Mouse (Mus musculus): ENCODE measurements around the gene Ano5. TPM values are rescaled to one million over a fixed set of nuclear protein-coding genes. Genes with fewer than 3 reads are reported as not detected.

Gene Ano5
- total RNA-seq, 2 experiments from 2014 or later, result 0.51 to 0.72 TPM

DNA sequence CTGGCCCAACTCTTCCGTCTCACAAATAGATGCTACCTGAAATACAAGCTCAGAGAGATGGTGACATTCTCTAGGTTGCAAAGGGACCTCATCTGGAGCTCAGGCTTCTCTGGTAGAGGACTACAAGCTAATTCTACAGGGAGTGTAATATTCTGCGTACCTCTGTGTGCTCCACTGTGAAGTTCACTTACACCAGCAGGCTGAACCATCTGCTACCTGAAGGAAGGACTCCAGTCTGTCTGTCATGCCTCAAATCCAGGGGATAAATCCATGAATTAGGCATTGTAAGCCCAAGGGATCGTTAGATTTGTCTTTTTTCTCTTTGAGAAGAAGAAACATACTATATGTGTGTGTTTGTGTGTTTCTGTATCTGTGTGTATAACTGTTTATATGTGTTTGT, 120.3 kb downstream of the Ano5 start:
- intact Hi-C loops (cut with DNase I), result no loop called here
- TF ChIP-seq CTCF (IDR thresholded peaks at IDR 0.05), result no peak

DNA sequence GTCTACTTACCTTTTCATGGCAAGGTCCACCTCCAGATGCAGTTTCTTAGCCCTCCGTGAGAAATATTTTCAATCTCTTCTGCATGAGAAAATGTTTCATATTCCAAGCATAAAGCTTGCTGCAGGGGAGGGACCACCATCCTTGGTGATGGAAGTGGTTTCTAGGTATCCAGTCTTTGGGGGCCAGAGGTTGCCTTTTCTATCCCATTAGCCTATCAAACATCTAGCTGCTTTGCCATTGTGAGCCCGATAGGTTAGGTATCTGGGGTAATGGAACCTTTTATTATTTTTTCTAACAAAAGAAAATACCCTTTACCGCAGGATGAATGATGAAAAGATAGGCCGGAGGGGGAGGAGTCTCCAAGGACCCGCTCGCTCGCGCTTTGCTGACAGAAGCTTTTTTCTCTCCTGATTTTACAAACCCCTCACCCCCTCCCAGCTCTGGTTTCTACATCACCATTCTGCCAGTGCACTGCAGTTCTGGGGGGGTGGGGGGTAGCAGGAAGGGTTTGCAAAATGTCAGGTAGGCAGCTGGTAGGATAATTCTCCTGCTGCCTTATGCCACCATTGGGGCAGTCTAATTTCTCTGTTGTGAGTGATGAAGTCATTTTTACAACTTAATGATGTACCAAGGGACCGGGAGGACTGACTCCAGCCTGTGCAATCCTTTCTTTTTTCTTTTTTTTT, 121.9 kb downstream of the Ano5 start:
- no peak overlapping the region for H3K4me3 ChIP-seq
- no peak for TF ChIP-seq CTCF (IDR thresholded peaks at IDR 0.05)
- intact Hi-C loops (cut with DNase I), result no loop called here

More for the DNA sequence above, 120.3 kb downstream of the Ano5 start:
- DNase-seq (ENCODE audit: extremely low spot score in 1 of 2, low spot score in 2 of 2), result no peak
- Histone ChIP-seq H3K4me3 (no peak overlapping the region), H3K27ac (no peak overlapping the region)

DNA sequence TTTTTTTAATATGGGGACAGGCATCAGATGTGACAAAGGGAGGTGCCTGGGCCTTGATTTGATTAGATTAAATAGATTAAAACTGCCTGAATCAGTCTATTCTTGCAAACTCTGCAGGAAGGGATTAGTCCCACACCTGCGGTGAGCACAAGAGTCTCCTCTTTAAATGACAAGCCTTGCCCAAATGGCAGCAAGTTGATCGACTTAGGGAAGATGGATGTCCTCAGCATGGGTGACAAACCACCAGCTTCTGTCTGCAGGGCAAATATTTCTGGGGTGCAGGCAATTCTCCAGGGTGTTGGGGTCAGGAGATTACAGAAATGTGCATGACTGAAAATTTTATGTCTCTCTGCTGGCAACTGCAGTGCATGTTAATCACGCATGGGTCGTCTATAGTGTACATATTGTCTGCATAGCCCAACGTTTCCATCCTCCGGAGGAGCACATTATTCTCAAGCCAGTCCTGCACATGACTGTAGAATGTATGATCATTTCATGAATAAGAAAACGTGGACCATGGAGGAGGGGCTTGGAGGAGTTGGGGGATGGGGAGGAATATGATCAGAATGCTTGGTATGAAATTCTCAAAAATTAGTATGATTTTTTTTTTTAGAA, 122.5 kb downstream of the Ano5 start:
- no peak for TF ChIP-seq CTCF (IDR thresholded peaks at IDR 0.05)
- intact Hi-C loops (cut with DNase I), result no loop called here
- Histone ChIP-seq H3K4me3 (no peak overlapping the region), H3K27ac (no peak overlapping the region)
- no peak for DNase-seq (ENCODE audit: extremely low spot score in 1 of 2, low spot score in 2 of 2)

More for the DNA sequence above, 121.9 kb downstream of the Ano5 start:
- no peak for DNase-seq (ENCODE audit: extremely low spot score in 1 of 2, low spot score in 2 of 2)
- H3K27ac ChIP-seq, result no peak overlapping the region

Other genes starting within 250 kb of the Ano5 start
- 10 to 100 TPM; 28.2 to 29.5 TPM for gene Slc17a6, start 111.0 kb downstream of the Ano5 start, total RNA-seq (2021)

All from left cerebral cortex, adult 2 months (tissue).